Comparison of ENCODE assay signal across 9 mouse cellular contexts in the genomic region with DNA sequence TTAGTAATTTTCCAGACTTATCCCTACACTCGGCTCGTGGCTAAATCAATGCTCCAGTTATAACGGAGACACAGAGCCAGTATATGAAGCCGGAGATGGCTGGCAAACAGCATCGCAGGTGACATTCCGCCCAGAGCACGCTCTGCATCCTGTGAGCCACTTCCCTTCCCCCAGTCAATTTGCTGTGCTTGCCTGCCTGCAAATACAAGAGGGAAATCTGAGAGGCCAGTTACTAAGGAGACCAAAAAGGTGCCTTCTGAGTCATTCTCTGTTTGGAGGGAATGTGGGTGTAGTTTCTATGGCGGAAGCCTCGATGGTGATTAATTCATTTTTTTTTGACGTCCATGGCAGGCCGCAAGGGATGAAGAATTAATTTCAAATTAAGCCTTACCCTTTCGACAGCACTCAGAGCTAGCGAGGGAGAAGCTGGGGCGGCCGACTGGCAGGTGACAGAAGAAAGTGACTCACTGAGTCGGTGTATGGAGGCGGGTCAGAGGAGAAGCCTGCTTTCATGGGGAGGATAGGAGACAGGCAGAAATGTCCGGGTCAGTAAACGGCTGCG.
DNase-seq lines count a peak whose midpoint lies in the region; ATAC-seq lines count a peak whose summit lies in the region.
"Had no signal": no experiment of that assay in that cellular context is flagged by ENCODE, and none has a peak within 500 bp of the region (broad histone marks: within the 10 kb centered on the region; RNA-seq: fewer than 3 reads in every experiment).

No protein-coding gene starts in this region.

- 49% methylated on average over 20 of the region's 20 CpGs for WGBS in heart, embryonic 15.5 days
- WGBS in limb, embryonic 12.5 days, result 50% methylated on average over 20 of the region's 20 CpGs
- WGBS in stomach, embryonic 16.5 days, result 34% methylated on average over 20 of the region's 20 CpGs

- no peaks in the 10 kb centered on the region for H3K9me3 ChIP-seq in heart, embryonic 15.5 days (replicated peaks)
- no peaks in the 10 kb centered on the region for H3K9me3 ChIP-seq in limb, embryonic 12.5 days
- no peaks in the 10 kb centered on the region for H3K9me3 ChIP-seq in stomach, embryonic 16.5 days (replicated peaks; ENCODE audit: control insufficient read depth, low read length)
- H3K9me3 ChIP-seq: liver, embryonic 15.5 days had no signal

- no peak overlapping the region for H3K9ac ChIP-seq in heart, embryonic 15.5 days
- no peak overlapping the region for H3K9ac ChIP-seq in limb, embryonic 12.5 days (replicated peaks)
- no peak overlapping the region for H3K9ac ChIP-seq in stomach, embryonic 16.5 days (ENCODE audit: low read length)
- H3K9ac ChIP-seq: liver, embryonic 15.5 days had no signal

- intact Hi-C loops in heart, postnatal 36 days (cut with DNase I), result no loop called here

- peak overlapping the region; percentile 42 for H3K4me2 ChIP-seq in heart, embryonic 15.5 days
- peak overlapping the region; percentile 18; the same call in 1 of the 2 replicates for H3K4me2 ChIP-seq in limb, embryonic 12.5 days
- peak overlapping the region; percentile 32 for H3K4me2 ChIP-seq in stomach, embryonic 16.5 days (ENCODE audit: low read depth, low read length)
- H3K4me2 ChIP-seq: liver, embryonic 15.5 days had no signal

- H3K4me3 ChIP-seq in heart, embryonic 15.5 days, result no peak overlapping the region
- H3K4me3 ChIP-seq in limb, embryonic 12.5 days (replicated peaks), result no peak overlapping the region
- H3K4me3 ChIP-seq in stomach, embryonic 16.5 days (replicated peaks; ENCODE audit: low read length), result no peak overlapping the region
- H3K4me3 ChIP-seq: liver, embryonic 15.5 days had no signal

- H3K4me1 ChIP-seq in heart, embryonic 15.5 days (replicated peaks), result 0 out of 2 replicates have a peak, but pooled peaks cover 3% of the 10 kb centered on the region
- 0 out of 2 replicates have a peak, but pooled peaks cover 6% of the 10 kb centered on the region for H3K4me1 ChIP-seq in limb, embryonic 12.5 days (replicated peaks)
- 0 out of 2 replicates have a peak, but pooled peaks cover 2% of the 10 kb centered on the region for H3K4me1 ChIP-seq in stomach, embryonic 16.5 days (ENCODE audit: control insufficient read depth, insufficient read depth, low read length)
- H3K4me1 ChIP-seq: liver, embryonic 15.5 days had no signal

- no peak overlapping the region for H3K27ac ChIP-seq in heart, embryonic 15.5 days
- H3K27ac ChIP-seq in limb, embryonic 12.5 days, result no peak overlapping the region
- no peak overlapping the region for H3K27ac ChIP-seq in stomach, embryonic 16.5 days (ENCODE audit: low read length)
- H3K27ac ChIP-seq: liver, embryonic 15.5 days had no signal

- ATAC-seq in heart, embryonic 15.5 days (replicated peaks; ENCODE audit: insufficient number of reproducible peaks, insufficient read depth, low FRiP score, low read depth), result no peak
- ATAC-seq in limb, embryonic 12.5 days (ENCODE audit: insufficient number of reproducible peaks, insufficient read depth, low FRiP score, low TSS enrichment, low read depth), result peak; percentile 66; the same call in 1 of the 2 replicates
- ATAC-seq in stomach, embryonic 16.5 days (ENCODE audit: insufficient read depth, low FRiP score), result peak; percentile 71

- no peaks in the 10 kb centered on the region for H3K36me3 ChIP-seq in heart, embryonic 15.5 days
- H3K36me3 ChIP-seq in limb, embryonic 12.5 days, result no peaks in the 10 kb centered on the region
- H3K36me3 ChIP-seq in stomach, embryonic 16.5 days (ENCODE audit: control insufficient read depth, insufficient read depth, low read length), result no peaks in the 10 kb centered on the region
- H3K36me3 ChIP-seq: liver, embryonic 15.5 days had no signal

- DNase-seq in heart, postnatal 36 days, result no peak
- DNase-seq in 416B (ENCODE audit: low read depth), result peak; percentile 78
- peak; percentile 90 for DNase-seq in brain, adult 2 months (ENCODE audit: low read depth, low spot score)
- DNase-seq in frontal cortex, postnatal 25 days (ENCODE audit: low spot score in 2 of 2), result peak; percentile 10 to 35
- DNase-seq in kidney, postnatal 25 days, result no peak

- no peaks in the 10 kb centered on the region for H3K27me3 ChIP-seq in heart, embryonic 15.5 days
- no peaks in the 10 kb centered on the region for H3K27me3 ChIP-seq in limb, embryonic 12.5 days
- no peaks in the 10 kb centered on the region for H3K27me3 ChIP-seq in stomach, embryonic 16.5 days (ENCODE audit: control insufficient read depth, insufficient read depth, low read length)
- H3K27me3 ChIP-seq: liver, embryonic 15.5 days had no signal

Comparison
In these comparisons a context has a peak if more than half of its experiments do, and no peak if none do; other contexts are left out.
1. DNase-seq: peak in 416B (single experiment), brain, adult 2 months (single experiment) and frontal cortex, postnatal 25 days (2 of 2); none in heart, postnatal 36 days (0 of 2) and kidney, postnatal 25 days (0 of 2).
2. Peak in every context shown above with its lines, with median percentiles within 50 percentile points of each other: H3K4me2 ChIP-seq.